Mouse (Mus musculus) cerebellum, adult 11 months (tissue): ENCODE data around the gene Dhx34.

Source experiments
- DNase-seq: peaks from one replicate; pipeline ENCODE4 v3.0.0; 2022

Gene Dhx34

DNA sequence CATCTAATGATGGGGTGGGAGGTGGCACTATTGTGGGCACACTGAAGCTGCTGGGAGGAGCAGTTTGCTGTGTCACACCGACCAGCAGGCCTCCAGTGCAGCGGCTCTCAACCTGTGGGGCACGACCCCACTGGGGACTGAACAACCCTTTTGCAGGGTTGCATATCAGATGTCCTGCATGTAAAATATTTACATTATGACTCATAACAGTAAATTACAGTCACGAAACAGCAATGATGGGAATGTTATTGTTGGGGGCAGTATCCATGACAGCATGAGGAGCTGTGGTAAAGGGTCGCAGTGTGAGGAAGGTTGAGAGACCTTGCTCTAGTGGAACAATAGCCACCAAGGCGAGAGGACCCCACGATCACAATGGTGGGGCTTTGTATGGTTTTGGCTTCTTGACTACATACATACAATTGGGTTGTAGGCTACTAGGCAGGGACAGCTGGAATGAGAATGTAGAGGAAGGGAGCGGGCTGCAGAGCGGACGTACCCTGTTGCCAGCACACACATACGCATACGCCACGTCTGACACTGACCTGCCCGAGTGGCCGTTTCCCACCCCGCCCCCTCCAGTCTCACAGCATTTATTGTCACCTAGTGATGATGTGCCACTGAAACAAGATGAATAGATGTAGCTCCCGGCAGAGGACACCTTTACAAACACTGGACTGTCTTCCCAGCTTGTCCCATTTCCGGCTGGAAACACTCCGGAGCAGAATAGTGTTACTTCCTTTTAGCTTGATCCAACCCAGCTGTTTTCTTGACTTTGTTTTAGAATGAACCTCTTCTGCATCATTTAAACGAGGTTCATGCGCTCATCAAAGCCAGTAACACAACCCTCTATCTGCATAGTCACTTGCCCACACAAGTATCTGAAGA lies 12.8 kb downstream of the Dhx34 start:
- DNase-seq = no peak

DNA sequence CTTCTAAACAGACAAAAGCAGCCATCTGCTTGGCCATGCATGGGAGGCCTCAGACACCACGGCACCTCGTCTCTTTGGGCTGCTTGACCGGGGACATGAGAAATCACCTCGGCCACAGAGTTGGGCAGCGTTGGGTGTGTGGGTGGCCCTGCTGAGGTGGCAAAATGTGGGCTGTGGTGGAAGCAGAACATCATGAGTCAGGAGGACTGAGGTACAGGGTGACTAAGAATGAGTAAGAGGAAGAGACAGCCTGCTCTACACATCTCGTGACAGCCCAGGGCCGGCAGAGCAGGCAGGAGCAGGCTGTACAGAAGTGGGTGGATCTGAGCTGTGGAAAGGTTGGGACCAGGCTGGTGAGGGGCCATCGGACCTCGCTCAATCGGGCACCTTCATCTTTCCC lies 14.3 kb downstream of the Dhx34 start:
- DNase-seq = no peak

DNA sequence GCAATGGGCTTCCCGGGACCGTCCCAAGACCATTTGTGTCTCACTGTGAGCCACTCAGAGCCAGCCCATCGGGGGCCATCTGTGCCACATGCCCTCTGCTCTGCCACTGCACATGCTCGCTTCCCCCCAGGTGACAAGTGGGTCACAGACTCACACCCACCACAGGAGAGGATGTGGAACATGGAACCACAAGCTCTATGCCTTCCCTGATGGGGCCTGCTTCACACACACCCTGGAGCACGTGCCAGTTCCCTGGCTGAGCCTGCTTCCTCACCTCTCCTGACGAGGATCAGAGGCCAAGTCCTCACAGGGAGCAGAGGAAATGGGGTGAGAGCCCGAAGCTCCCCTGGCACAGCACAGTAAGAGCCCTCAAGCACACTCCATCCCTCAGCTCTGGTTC lies 14.8 kb downstream of the Dhx34 start:
- DNase-seq = no peak

DNA sequence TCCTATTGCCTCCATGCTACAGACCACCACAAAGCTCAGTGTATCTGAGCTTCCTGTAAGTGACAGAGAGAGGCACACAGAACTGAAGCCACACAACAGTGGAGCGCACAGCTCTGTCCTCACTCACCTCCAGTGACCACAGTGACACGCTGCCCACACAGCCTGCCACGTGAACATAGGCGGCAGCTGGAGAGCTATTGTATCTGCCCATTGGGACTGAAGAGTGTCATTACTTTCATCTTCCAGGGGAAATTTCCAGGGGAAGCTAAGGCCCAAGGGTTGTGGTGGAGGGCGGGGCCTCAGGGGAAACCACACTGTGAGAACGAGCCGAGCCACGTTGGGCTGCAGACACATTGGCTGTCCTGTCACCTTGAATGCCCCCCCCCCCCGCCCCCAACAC lies 17.0 kb downstream of the Dhx34 start:
- DNase-seq = no peak

DNA sequence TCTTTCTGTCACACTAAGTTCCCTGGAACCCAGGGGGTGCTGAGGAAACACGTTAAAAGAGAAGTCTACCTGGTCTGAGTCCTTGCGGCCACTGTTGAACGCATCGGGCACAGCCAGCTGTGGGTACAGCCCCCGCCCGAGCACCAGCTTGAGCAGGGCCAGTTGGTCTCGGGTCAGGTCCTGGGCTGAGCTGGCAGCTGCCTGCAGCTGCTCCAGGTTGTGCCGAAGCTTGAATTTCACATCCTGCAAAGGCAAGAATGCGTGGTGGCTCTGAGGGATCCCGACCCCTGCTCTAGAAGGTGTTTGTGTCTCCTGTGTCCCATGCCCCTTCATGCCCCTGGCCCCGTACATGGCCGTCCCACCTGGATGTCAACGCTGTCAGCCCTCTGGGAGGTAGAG lies 18.3 kb downstream of the Dhx34 start:
- DNase-seq = no peak

DNA sequence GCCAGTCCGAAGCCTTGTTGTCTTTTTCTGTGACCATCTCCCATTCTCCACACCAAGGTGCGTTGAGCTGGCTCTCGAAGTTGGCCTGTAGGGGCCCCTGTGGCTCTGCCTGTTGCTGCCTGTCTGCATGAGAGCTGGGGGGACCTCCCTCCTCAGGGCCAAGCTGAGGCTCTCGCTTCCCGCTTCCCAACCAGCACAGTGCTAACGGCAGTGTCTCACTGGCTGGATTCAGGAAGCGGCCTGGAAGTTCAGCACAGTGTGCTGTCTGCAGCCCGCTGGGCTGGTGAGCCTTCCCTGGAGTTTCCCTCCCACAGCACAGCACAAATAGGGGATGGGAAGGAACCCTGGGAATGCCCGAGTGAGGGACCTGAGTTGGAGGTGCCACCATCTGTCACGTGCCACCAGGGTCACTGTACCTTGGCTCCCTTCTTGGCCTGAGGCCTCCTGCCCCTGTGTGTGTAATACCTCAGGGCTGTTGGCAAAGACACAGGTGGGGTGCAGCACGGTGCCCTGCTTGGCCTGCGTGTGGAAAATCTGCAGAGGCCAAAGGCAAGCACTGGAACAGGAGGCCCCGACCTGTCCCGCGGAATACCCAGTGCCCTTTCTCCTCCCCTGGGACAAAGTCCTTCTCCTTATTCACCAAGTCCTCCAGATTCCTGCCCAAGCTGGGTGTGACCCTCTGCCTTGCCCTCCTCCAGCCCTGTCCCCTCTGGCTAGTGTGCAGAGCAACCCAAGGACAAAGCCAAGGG lies 18.9 kb downstream of the Dhx34 start:
- no peak for DNase-seq

DNA sequence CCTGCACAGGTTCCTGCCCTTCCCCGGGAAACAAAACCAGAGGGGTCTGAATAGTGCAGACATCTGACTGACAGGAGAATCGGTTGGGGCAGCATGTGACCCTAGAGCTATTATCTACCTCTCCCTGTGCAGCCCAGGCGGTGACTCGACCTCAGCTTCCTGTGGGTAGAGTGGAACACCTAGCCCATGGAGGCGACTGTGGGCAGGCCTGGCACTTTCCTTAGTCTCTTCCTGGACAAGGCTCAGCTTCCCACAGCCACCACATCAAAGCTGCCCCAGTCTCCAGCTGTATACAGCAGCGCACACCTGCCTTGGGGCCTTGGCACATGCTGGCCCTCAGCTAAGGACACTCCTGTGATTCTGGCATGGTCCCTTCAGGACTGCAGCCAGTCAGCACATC lies 20.7 kb downstream of the Dhx34 start:
- DNase-seq = no peak

DNA sequence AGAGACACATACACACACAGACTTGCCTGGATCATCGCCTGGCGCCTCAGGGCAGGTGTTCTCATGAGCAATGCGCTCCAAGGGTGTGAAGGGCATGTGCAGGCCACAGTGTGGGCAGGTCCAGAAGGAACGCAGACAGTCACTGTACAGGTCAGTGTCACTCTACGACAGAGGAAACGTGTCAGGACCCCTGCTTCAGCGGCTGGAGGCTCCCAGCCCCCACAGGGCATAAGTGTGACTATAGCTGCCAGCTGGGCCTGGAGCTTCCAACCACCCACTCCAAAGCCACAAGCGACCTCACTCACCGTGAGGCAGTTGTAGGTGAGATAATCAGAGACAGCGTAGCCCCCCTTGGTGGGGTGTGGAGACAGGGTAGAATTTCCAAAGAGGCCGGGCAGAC lies 23.3 kb downstream of the Dhx34 start:
- DNase-seq = no peak

DNA sequence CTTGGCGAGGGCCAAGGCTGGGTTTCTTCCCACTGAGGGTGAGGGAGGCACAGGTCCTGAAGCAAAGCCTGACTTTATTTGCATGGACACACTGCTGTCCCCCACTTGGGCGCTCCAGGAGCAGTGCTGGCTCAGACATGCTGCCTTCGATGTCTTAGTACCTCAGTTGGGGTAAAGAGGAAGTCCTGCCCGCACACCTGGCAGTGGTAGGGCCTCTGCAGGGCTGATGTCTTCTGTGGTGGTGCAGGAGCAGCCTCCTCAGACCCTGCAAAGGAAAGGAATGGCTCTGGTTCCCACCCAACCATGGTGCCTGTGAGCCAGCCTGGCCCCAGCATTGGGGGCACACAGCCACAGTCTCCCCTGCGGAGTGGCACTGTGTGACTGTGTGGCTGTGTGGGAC lies 24.7 kb downstream of the Dhx34 start:
- no peak for DNase-seq

DNA sequence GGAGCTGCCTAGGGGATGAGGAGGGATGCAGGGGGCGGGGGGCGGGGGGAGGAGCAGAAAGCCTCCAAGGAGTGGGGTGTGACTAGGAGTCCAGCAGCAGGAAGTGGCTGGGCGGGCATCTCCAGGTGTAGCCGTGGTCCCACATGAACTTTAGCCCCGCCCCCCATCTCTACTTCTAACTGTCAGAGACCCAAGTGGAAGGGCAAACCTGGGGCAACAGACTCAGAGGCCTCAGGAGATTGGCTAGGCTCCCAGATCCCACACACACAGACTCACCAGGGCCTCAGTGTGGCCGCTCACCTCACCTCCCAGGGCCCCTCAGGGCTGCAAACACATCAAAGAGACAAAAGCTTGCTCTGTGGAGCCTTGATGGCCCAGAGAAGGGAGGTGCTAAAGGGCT lies 25.2 kb downstream of the Dhx34 start:
- no peak for DNase-seq

DNA sequence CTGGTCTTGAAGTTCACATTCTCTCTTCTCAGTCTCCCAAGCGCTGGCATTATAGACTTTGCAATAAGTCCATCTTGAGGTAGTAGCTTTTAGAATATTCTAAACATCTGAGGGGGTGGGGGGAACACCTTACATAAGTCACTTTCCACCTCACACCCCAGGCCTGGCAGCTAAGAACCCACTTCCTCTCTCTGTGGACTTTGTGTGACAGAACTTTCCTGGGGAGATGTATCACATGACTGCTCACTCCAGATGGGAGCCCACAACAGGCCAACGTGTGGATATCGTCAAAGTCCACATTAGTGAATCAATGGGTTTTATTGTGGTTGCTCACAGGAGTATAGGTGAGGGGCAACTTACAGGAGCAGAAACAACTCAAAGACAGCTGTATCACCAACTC lies 28.1 kb downstream of the Dhx34 start:
- DNase-seq = no peak

DNA sequence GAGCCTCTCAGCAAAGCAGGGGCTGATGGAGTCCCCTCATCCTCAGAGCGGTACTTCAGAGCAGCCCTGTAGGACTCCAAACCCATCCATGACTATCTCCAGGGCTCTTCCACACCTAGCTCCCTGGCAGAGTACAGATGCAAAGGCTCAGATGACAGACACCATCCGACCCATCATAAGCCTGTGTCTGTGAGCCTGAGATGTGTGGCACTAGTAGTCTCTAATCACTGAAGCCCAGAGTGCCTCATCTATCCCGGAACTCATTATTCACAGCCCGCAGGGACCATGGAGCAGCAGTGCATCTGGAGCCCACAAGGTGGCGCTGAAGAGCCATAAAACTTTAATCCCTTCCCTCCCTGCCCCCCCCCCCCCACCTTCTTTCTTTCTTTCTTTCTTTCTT lies 29.5 kb downstream of the Dhx34 start:
- DNase-seq = peak; percentile 72

DNA sequence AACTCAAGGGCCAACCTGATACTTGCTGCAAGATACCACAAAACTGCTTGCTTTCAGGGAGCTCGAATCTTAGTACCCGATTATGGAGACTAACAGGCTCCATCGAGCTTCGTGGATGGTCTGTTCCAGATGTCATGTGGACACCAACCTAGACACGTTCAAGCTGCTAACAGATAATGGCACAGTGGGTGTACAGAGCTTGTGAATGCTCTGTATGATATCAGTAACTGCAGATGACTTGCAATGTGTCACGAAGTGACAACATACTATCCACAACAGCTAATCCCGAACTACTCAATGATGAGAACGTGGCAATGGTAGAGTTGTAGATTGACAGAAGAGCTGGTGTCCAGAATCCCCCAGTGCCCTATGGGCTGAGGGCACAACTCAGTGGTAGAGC lies 34.3 kb downstream of the Dhx34 start:
- no peak for DNase-seq

DNA sequence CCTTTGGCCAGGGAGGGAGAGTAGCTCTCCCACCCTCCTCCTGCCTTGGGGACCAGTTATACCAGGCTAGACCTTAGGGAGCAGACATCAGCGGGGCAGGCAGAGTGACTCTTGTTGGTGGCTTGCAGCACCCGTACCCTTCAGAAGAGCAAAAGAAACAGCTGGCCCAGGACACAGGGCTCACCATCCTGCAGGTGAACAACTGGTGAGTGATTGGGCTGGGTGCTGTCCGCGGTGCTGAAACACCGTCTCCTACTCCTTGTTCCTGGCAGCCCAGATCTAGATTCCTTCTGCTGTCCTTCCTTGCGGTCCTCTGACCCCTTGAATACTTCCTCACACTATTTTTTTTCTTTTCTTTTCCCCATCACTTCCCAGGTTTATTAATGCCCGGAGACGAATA lies 38.2 kb downstream of the Dhx34 start:
- no peak for DNase-seq

DNA sequence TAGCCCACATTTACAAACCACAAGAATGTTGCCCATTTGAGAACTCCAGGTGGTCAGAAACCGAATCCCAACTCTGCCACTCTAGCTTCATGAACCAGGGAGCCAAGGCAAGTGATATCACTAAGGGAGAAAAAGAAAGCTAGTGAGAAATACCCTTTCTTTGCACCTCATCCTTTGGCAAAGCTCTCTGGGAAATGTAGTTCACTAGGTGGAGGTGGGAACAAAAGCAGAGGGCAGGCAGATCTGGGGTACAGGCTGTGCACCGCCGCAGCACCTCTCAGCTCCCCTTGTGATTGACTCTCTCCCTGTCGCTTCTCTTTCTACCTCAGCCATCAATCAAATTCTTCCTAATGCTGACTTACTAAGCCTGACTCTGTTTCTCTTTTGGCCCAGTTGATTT lies 43.7 kb downstream of the Dhx34 start:
- DNase-seq = no peak

DNA sequence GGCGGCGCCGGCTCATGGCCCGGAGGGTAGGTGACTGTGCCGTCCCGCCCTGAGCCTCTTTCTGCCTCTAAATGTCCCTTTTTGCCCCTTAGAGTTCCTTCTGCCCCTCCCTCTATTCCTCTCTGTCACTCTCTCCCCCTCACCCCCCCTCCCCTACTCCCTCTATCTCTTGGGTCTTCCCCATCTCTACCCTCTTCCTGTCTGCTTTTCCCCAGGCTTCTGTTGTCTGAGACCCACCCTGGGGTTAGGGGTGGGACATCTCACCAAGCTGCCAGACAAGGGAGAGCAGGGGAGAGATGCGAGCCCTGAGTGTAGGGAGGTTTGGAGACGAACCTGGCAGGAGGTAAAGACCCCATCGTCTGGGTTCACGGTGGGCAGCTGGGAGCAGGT lies 46.3 kb downstream of the Dhx34 start:
- no peak for DNase-seq

DNA sequence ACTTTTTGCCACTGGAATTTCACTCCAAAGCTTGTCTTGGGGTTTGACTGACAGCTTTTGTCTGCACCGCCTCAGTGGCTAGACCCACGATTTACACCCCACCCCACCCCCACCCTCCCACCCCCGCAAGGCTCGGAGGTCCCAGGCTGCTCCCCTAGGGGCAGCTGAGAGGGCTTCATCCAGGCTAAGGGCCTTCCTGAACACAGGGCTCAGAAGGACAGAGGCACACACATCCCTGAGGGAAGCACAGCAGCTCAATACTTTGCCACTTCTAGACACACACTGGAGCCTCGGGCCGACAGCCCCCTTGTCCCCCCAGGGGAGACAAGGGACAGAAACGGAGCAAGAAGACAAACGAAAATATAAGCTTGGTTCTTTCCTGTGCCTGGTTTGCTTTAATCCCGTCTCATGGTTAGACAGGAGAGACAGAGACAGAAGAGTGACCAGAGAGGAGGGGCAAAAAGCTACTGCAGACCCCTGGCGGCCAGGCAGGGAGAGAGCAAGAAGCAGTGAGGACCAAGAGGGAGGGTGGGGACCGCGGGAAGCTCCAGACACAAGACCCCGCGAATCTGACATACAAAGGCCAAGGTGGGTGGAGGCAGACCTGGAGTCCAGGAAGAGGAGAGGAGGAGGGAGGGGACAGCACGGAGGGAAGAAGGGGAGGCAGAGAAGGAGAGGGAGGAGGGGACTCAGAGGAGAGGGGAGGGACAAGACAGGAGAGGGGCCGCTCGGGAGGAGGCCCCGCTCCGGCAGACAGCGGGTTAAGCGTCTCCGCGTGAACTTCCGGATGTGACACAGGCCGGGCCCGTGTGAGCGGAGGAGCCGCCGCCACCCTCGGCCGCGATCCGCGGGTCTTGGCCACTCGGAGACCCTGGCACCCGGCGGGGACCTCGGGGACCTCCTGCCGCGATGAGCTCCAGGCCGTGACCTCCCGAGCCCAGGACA lies 47.0 kb downstream of the Dhx34 start, which contains the start of gene Meis3:
Meis3 (plus strand) TSS at position 494 of the 945 bp plus-strand sequence.
- peak; percentile 55 for DNase-seq

DNA sequence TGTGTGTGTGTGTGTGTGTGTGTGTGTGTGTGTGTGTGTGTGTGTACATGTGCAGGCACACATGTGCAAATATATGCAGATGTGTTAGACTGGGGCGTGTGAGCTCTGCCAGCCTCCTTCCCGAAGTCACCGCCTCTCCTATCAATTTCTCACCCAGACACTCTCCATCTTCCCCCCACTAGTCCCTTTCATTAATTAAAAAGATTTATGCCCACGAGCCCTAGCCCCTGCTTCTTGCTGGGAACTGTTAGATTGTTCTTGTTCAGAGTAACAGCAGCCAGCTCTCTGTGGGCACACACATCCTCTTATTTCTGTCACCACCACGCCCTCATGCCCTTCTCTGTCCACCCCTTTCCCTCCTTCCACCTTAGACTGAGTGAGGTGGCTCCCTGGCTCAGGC lies 48.7 kb downstream of the Dhx34 start:
- no peak for DNase-seq

DNA sequence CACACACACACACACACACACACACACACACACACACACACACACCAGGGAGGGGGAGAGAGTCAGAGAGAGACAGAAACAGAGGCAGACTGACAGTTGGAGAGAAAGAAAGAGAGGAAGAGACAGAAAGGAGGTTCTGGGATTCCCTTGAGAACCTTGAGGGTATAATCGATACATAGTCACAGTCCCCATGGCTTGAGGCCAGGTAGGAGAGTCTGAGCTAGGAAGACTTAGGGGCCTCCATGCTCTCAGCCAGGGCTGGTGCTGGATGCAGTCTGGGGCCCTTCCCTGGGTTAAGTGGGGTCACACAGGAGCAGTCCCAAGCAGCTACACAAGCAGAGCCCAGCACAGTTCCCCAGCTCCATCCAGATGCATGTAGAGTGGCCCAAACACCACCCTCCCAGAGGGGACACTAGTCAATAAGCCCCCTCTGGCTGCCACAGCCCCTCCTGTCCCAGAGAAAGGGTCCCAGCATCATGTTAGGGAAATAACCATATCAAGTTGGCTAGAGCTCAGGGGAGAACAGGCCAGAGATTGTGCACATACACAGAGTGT lies 49.2 kb downstream of the Dhx34 start:
- DNase-seq = no peak

DNA sequence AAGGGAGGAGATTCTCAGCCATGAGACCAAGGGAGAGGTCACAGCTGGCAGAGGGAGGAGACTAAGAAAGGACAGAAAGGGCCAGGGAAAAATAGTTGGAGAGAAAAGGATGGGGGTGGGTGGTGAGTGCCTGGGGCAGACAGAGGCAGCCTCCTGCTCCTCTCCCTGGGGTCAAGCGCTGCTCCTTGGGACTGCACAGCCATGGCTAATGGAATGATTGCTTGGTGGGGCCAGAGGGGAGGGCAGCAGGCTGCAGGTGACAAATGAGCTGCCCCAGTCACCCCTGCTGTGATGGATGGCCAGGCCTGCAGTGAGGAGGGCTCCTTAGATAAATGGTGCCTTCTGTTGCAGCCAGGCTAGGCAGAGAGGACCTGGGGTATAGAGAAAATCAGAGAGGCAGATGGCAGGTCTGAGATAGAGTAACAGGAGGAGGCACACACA lies 49.7 kb downstream of the Dhx34 start:
- no peak for DNase-seq

DNA sequence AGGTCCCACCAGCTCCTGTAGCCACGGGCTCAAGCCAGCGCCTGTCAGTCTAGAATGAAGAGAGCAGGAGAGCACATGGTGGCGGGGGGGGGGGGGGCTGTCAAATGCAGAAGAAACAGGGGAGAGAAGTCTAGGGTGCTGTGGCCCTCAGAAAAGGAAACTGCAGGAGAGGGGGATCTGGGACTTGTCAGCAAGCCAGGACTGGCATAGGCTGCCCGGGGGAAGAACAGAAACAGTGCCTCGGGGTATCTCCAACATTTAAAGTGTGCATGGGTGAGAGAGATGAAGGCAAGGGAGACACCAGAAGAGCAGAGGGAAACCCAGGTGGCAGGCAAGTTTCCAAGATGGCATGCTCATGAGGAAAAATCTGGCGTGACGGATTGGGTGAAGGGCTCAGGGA lies 59.8 kb downstream of the Dhx34 start:
- no peak for DNase-seq

DNA sequence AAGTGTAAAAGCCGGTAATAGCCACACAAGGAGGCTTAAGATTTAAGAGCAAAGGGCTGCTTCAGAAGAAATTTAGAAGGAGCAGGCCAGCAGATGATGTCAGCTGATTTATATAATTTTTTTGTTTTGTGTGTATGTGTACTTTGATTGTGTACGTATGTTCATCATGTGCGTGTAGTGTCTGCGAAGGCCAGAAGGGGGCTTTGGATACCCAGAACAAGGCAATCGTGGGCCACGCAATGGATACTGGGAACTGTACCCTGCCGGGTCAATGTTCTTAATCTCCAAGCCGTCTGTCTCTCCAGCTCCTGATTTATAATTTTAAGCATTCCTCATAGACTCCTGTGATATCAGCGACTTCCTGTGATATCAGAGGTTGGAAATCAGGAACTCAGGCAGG lies 60.5 kb downstream of the Dhx34 start:
- DNase-seq = no peak

DNA sequence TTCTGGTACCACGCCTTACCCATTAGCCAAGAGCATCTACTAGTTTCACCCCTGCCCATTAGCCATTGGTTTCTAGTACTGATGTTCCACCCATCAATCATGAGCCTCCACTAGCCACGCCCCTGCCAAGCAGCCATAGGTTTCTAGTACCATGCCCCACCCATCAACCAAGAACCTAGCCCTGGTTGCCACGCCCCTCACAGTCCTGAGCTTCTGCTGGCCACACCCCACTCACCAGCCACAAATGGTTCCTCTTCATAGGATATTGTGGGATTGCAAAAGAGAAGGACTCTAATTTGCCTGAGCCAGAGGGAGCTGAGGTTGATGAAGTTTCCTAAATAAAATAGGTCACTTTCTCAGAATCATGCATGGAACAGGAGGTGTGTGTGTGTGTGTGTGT lies 61.1 kb downstream of the Dhx34 start:
- DNase-seq = no peak
